Mouse (Mus musculus) 3134 (cell line): ENCODE measurements around the gene Gm7271.

ENCODE experiments used
- DNase-seq: peaks from one replicate; pipeline ENCODE4 v3.0.0-alpha.2; 2011; ENCODE audit warnings: low spot score; ENCODE audit not compliant: insufficient read length; ENCODE audit errors: extremely low read depth

Gene Gm7271

DNA sequence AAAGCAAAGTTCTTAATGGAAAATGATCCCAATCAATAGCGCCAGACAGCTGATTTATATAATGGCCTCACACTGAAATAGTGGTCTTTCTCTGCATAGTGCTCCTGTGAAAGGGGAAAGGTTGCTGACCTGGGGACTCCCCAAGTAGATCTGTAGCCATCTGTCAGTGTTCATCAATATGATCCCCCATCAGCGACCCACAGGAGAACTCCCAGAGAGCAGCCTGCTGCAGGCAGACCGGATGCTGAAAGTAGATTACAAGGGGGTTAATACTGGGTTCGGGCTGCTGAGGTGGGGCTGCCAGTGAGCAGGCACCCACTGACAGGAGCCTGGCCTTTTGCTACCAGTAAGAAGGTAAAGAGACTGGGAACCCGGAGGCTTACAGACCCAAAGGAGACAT is at the start of gene Gm7271:
Gene Gm7271 (plus strand): TSS at position 230 of the 400 bp plus-strand sequence.
- DNase-seq, result no peak

DNA sequence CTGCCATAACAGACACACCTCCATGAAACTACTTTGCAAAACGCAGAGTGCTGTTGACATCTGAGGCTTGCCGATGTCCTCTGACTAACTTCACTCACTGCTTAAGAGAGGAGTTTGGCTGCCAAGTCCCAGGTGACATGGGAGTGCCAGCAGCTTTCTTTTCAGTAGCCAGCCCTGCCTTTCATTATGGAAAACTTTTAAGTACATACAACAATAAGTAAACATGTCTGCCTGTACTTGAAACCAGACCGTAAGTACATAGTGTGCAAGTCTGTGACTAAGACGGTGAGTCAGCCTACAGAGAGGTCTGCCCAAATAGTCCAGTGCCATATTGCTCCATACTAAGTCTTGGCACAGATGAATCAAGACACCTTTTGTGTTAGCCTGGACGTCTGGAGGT is 46.7 kb upstream of the Gm7271 start:
- peak; percentile 35 for DNase-seq

DNA sequence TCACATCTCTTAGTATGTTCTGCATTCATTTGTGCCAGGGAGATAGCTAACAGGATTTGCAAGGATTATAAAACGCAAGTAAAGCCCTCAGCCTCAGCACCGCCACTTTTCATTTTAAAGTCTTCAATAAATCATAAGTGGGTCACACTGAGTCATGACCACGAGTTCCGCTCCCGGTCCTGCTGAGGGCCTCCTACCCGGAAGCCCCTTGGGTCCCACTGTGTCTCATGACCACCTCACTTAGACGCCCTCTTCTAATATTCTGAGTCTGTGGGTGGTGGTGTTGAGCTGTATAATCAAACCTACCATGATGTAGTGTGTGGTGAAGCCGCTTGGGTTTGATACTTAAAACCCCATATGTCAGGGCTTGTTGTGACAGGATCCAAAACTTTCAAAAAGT is 46.1 kb upstream of the Gm7271 start:
- DNase-seq, result no peak

DNA sequence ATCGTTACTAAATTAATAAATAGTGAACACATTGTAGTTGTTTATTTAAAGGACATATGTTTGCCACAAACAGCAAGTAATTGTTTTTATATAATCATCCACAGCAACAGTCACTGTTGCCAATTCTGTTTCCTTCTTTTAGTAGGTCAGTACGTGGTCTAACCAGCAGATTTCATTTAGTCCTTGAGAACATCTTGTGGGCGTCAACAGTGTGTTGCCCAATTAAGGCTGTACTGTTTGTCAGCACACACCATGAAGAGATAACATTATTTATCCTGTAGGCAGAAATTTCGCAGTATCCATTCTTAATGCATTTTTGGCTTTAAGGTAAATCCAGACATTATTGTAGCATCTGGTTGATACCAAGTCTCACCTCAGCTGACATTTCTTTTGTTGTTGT is 42.4 kb upstream of the Gm7271 start:
- DNase-seq, result no peak

DNA sequence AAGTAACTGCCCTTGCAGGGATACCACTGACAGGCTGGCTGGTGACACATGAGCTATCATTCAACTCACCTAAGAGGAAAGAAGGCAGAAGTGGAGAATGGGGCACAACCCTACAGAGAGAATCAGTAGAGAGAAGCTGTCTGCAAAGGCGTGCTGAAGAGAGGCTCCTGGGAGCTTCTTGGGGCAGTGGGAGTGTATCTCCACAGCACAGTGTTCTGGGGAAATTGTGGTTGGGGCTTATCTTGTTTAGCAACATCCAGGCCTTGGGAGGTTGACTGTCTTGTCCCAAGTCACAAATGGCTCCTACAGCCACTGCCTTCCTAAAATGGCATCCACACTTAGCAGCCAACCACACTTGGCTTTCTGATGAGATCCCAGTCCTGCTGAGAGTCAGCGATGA is 8.9 kb upstream of the Gm7271 start:
- no peak for DNase-seq

DNA sequence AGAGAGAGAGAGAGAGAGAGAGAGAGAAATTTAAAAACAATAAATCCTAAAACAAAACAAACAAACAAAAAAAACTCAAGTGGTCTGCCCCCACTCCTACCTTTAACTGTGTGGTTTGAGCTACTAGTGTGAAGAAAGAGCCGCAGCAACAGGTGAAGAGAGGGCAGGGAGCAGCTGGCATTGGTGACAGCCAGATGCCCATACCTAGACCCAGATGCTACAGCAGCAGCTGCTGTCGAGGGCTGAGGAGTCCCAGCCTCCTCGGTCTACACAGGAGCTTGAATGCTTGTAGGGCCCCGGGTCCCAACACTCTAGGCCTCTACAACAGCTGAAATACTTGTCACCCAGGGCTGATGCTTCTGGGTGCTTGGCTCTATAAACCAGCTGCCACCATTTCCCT is 7.0 kb upstream of the Gm7271 start:
- no peak for DNase-seq

DNA sequence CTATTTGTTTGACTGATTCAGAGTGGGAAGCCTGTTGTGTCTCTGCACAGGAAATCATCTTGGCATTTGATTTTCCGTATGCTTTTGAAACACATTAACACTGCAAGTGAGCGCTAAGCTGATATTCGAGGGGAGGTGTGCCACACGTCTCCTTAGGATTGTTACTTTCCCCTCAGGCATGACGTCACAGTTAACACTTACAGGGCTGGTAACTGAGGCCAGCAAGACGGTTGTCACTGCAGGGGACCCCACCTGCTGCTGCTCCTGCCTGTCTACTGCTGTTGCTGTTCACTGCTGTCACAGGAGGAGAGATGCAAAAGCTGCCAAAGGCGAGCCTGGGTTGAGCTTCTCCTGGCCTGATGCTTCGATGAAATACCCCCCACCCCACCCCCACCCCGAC is 6.1 kb upstream of the Gm7271 start:
- DNase-seq, result no peak

DNA sequence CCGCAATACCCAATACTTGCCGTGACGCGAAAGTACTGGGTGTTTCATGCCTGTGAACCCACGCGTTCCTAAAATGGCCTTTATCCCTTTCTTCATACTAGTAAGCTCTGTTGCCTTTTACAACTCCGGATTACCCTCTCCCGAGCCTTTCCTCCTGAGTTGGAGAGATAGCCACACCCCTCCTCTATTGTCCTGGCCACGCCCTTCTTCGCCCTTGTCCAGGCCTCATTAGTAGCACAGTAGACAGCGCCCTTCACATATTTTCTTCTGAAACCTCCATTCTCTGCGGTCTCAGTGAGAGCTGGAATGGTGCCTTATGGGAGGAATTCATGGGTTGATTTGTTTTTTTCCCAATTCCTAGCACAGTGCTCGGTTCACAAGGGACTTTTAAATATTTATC is 11.3 kb downstream of the Gm7271 start:
- no peak for DNase-seq

DNA sequence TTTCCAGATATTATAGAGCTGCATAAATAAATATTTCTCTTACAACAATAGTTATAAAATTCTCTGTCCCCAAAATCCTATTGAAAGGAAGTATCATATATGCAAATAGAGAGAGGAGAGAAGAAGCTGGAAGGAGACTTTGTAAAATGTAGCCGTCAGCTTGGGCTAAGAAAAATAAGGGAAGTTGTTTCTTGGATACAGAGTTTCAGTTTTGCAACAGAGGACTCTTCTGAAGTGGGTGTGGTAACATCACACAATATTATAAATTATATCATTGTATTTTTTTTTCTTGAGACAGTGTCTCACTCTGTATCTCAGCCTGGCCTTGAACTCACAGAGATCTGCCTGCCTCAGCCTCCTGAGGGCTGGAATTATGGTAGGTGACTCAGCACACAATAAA is 38.6 kb downstream of the Gm7271 start:
- no peak for DNase-seq

DNA sequence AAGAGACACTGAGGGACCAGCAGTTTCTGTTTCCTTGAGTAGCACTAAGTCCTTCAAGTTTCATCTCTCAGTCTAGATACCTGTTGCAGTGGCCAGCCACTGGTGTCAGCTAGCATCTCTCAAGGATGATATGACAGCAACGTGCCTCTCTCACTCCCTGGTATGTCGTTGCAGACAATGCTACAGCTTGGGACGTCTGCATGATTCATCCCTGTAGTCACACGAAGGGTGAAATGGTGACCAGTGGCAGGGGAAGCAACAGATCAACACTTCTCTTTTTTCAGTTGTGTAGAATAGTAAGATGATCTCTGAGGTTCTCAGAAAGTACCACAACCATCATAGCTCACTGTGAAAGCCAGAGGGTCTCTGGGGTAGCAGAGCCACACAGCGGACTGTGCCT is 40.8 kb downstream of the Gm7271 start:
- no peak for DNase-seq

DNA sequence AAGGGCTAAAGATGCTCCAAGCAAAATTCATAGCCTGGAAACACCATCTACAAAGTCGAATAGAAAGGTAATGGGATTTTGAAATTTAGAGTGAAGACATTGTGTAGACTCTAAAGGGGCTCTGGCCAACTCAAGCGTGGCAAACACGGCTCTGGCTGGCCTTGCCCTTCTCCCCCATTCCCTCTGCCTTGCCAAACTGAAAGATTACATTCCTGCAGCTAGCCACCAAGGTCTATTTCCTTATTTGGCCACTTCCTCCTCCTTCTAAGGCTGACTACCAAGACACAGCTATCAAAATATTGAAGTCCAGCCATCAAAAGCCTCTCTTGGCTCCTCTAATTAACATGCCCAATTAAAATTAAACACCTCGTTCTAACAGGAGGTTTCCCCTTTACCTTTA is 41.2 kb downstream of the Gm7271 start:
- no peak for DNase-seq

DNA sequence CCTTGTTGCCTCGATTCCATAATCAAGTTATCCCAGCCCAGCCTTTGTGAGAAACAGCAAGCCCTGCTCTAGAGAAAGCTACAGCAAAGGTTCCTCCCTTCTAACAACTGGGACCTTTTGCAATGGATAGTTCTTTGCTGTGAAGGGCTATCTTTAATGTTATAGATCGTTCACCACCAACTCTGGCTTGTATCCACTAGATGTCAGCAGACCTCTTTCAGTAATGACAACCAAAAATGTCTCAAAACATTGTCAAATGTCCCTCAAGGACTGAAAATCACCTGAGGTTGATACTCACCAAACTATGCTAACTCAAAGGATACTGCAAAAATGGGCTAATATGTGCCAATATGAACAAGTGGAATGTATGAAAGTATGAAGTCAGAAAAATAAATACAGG is 42.0 kb downstream of the Gm7271 start:
- DNase-seq, result no peak

DNA sequence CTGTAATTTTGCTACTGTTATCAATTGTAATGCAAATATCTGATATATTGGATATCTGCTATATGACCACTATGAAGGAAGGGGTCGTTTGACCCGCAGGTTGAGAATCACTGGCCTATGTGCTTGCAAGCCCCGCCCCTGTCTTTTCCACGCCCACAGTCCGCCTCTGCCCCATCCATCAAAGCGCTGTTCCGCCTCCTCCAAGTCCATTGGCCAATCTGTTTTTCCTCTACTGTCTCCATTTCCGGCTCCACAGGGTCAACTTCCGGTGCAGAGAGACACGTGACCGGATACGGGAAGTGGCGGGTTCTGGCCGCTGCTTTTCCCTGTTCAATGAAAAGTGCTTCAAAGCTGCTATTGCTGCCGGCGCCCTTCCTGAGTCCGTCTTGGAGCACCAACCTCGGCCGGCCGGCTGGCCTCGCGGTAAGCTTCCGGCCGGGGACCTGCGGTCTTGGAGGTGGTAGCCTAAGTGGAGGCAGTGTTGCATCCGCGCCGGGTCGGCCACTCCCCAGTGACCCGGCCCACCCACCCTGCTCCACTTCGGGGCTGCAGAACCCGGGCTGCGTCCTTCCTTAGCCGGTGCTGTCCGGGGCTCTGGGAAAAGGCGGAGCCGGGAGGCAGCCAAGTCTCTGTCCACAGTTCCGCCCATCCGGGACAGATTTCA is 45.3 kb downstream of the Gm7271 start, which contains the start of gene Exoc1:
Gene Exoc1 (plus strand): TSS at position 272 of the 664 bp plus-strand sequence.
- DNase-seq, result peak; percentile 89

DNA sequence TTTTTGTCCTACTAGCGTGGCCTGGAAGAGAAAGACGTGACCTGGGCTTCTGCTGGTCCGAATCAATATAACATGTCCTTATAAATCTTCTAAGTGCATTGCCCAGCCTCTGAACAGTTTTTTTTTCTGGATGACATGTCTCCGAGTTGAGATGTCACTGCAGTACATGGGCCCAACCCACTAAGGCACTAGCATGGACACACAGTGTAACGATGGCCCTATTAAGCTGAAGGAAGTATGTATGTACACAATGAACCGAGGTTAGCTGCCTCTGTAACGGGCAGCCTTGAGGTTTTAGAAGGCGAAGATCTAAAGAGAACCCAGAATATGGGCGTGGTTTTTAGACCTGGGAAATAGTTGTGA is 45.8 kb downstream of the Gm7271 start:
- no peak for DNase-seq

DNA sequence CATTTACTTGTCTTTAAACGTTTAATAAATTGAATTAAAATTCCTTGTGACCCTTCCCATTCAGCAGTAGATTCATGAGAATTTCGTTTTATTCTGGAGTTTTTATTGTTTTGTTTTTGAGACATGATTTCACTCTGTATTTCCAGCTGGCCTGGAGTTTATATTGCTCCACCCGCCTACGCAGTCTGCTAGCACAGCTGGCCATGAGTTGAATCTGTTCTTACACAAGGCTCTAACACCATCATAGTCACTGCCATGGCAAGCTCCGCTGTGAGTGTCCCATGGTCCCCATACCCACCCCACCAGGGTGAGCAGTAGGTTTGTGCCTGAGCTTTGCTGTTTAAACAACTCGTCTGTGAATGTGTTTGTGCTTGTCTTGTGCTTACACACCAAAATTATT is 49.3 kb downstream of the Gm7271 start:
- no peak for DNase-seq

DNA sequence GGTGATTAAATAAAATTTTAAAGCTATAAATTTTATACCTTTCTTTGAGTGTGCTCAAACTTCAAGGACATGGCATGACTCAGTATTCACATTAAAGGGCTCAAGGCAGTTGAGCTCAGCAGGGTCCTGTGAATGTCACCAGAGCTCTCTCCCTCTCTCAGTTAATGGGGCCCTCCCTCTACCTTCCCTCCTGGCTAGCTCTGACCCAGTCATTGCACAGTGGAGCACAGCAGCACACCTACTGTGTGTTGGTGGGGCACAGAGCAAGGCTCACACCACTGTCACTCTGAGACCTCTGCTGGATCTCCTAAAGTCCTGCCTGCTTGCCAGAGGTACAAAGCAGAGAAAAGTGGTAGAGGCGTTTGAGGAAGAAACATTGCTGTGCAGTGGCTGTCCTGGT is 52.4 kb downstream of the Gm7271 start:
- no peak for DNase-seq

DNA sequence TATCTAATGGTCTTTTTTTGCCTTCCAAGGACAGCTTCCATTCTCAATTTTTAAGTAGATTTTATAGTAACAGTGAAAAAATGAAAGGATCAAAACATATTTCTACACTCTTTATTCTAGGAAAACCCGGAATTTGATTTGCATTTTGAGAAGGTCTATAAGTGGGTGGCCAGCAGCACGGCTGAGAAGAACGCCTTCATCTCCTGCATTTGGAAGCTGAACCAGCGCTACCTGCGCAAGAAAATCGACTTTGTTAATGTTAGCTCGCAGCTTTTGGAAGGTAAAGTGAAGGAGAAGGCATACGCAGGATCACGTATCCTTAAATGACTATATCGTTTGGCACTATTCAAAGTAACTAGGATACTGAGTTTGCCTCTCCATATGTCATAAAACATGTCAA is 53.7 kb downstream of the Gm7271 start:
- DNase-seq, result no peak

DNA sequence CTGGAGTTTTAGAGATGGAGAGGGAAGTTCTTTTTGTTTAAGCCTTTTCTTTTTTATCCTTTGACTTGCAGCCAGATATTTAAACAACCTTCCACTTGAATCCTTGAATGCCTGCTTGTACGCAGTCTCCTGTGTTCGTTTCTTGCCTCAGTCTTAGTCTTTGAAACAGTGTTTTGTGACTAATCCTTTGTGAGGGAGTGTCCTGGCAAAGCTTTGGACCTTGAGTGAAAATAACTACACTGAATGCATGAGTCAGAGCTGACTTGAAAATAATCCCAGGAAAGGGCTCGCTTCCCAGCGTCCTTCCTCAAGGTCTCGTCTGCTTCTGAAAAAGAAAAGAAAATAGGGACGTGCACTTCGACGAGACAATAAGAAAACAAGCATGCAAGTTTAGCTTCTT is 56.3 kb downstream of the Gm7271 start:
- peak; percentile 40 for DNase-seq

DNA sequence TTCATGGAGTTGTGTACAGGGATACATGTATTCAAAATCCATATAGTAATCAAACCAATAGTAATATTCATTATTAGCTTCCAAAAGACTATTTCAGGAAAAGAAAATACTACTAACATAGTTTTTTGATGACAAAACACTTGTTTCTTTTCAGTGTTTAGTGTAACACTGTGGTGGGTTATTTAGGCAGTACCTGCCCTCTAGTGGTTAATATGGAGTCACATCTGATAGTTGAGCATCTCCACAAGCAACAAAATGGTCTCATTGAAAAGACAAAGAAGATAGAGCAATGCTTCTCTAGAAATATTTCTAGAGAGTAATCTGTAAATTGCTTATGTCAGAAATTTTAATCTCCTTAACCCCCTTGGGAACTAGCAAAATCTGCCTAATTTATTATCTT is 57.0 kb downstream of the Gm7271 start:
- no peak for DNase-seq

DNA sequence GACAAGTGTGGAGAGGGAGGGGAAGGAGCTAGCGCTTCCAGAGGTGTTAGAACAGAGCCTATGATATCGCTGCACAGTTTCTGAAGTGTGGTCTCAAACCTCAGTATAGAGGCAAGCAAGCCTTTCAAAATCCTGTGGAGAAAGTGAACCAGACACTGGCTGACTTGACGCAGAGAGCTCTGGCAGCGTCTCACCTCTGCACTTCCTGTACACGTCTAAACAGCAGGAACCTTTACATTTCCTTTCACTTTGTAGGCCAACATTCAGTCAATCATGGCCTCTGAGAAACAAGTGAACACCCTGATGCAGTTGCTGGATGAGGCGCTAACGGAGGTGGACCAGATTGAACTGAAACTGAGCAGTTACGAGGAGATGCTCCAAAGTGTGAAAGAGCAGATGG is 59.4 kb downstream of the Gm7271 start:
- DNase-seq, result no peak

DNA sequence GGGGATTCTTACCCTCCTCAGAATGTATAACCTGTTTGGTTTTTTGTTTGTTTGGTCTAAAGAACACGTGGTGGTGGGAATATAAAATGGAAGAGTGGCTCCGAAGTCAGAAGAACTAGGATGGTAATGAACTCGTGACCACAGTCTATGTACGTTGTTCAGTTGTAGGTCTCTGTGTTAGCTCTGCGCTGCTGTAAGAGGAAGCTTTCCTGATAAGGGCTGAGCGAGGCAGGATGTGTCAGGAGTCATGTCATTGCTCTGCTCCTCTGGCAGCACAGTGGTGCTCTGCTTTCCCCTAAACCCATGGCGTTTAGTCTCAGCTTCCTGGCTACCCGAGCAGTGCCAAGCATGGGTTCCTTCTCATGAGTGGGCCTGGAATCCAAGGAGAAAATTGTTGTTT is 66.6 kb downstream of the Gm7271 start:
- DNase-seq, result no peak

DNA sequence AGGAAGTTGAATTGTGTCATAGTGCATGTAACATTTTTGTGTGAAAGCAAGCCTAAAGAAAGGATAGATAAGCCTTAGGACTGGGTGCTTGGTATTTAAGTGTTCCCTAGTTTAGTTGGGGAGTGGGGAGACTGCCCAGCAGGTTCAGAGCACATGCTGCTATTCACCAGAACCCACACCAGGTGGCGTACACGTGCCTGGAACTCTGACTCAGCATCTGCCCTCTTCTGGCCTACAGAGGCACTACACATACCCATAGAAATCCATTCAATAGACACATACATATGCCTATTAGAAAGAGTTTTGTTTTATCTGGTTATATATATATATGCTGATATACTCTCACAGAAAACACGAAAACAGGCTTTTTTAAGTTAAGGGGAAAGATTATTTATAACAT is 81.5 kb downstream of the Gm7271 start:
- DNase-seq, result peak; percentile 29
